Mouse (Mus musculus) layer of hippocampus, adult 8-10 months (tissue): ENCODE data around the gene BC049352. TPM values are rescaled to one million over a fixed set of nuclear protein-coding genes. Genes with fewer than 3 reads are reported as not detected.
A peak's percentile ranks its signal among the peaks of the same experiment; 100 is the strongest.

Source experiments
- DNase-seq, 2 experiments: peaks; one replicate each; pipeline ENCODE4 v3.0.0; 2022; ENCODE audit warnings: low spot score in 2 of 2
- total RNA-seq, 4 experiments: library from RNA; stranded (reverse); gene quantifications; 2 replicates each; pipeline ENCODE4 v1.2.4; 2022

BC049352 gene
- total RNA-seq, 4 experiments from 2014 or later: 0.43 to 1.0 (median 0.59) TPM

DNA sequence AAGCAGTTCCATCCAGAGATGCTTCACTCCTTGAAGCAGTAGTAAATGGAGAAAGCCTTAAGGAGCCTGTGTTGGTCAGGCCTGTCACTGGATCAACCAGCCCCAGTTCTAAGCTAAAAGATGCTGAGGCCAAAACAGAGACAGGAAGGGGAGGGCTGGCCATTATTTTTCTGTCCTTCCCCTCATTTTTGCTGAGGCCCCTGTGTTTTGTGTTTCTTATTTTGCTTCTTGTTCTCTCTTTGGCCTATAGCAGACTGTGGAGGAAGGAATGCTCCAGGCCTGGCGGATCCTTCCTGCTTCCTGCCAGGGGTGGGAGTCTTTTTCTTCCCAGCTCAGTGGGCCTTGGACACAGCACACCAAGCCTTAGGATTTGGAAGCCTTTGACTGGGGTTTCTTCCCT is 63.6 kb downstream of the BC049352 start:
- DNase-seq: no peak

- no peak for DNase-seq
Measured at GRCm38 (mm10) chr9:45246060-45246459, 64.3 kb downstream of the BC049352 start.

GRCm38 (mm10) chr9:45247536-45247935 is 65.7 kb downstream of the BC049352 start:
- DNase-seq: no peak

GRCm38 (mm10) chr9:45250306-45250705 is 68.5 kb downstream of the BC049352 start:
- no peak for DNase-seq

- DNase-seq: no peak
Measured at GRCm38 (mm10) chr9:45251281-45251680, 69.5 kb downstream of the BC049352 start.

DNA sequence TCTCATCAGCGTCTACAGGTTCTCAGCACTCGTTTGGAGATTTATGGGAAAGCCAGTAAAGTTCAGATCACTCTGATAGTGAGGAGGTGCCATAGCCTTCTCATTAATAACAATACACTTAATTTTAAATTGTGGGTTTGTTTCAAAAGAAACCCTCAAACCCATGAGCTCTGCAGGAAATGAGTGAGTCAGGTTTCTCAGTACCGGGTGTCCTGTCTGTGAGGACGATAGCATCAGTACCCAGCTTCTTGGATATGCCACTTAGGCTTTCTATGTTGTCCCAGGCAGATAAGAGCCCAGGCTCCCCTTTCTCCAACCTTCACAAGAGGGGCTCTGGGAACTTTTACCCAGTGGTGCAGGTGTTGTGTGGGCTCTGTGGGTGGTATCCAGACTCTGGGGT is 70.2 kb downstream of the BC049352 start:
- no peak for DNase-seq

DNA sequence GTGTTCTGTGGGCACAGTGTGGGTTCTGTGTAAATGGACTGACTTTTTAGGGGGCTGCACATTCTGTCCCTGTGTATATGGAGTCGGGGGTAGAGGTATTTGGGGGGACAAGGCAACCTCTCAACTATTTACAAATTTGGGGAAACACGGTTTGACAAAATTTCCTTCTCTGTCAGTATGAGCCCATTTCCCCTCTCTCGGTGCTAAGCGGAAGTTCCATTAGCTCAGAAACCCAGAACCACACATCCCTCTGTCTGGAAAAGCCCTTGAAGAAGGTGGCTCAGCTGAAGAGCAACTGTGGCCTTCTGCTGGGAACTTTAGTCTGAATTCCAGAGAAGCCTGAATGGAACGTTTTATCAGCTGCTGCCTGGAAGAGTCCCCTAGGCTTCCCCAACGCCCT is 70.6 kb downstream of the BC049352 start:
- no peak for DNase-seq

DNA sequence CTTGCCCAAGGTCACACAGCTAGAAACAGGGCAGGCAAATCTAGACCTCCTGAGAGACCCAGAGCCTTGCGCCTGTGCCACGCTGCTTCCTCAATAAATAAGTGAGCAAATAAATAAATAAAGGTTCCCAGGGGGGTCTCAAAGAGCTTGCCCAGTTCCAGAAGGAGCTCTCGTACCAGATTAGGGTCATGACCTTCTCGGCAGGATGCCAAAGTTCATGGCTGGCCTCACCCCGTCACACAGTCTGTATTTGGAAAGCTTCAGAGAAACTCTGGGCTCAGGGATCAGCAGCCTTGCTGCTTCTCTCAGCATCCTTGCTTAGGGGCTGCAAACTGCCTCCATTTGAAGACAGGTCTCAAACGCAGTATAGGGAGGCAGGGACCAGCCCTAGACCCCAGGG is 72.2 kb downstream of the BC049352 start:
- DNase-seq: no peak

DNA sequence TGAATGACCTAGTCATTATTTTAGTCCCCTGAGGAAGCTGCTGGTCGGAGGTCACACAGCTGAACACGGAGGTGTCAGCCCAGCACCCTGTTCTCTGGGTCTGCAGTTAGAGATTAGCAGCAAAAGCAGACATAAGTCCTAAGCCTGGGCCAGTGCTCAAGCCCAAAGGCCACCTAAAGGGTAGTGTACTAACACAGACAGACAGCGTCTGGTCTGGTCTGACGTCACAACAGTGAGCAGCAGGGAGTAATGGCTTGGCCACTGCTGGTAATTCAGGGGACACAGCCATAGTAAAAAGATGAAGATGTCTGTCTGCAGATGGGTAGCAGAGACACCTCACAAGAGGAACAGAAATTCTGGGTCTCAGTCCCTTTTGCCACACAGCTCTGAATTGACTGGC is 72.8 kb downstream of the BC049352 start:
- no peak for DNase-seq

GRCm38 (mm10) chr9:45255431-45255830 is 73.6 kb downstream of the BC049352 start:
- DNase-seq: no peak

- DNase-seq: no peak
Measured at GRCm38 (mm10) chr9:45255967-45256366, 74.2 kb downstream of the BC049352 start.

DNA sequence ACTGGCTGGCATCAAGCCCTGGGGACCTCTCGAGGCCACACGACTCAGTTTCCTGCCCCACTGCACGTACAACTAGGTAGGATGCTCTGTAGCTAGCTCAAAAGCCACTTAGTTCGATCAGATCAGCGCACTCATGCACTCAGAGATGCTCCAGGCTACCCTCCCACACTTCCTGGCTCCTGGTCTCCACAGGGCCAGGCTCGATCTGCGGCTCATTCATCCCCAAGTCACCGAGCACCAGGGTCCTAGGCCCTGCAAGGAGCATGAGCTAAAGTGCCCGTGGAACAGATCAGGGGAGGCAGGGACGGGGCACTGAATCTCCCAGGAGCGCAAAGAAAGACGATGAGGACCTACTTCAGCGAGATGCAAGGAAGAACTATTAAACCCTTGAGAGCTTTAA is 77.3 kb downstream of the BC049352 start:
- no peak for DNase-seq

DNA sequence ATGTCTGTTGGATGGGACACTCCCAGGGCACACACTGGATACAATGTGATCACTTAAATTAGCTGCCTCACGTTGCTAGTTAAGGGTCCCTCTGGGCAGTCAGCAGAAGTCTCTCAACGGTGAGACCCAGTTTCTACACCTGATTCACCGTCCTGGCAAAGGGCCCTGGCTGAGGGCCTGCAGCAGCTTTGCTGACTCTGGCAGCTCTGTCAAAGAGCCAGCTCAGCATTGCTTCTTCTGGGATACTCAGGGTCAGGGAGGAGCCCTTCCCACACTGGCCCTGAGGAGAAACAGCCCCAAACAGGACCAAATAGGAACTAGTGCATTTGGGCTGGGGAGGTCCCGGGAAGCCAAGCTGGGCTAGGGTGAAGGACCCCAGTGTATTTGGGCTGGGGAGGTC is 79.7 kb downstream of the BC049352 start:
- DNase-seq: no peak

- DNase-seq: no peak
Measured at GRCm38 (mm10) chr9:45261872-45262271, 80.1 kb downstream of the BC049352 start.

GRCm38 (mm10) chr9:45267099-45267498 is 85.3 kb downstream of the BC049352 start:
- no peak for DNase-seq

DNA sequence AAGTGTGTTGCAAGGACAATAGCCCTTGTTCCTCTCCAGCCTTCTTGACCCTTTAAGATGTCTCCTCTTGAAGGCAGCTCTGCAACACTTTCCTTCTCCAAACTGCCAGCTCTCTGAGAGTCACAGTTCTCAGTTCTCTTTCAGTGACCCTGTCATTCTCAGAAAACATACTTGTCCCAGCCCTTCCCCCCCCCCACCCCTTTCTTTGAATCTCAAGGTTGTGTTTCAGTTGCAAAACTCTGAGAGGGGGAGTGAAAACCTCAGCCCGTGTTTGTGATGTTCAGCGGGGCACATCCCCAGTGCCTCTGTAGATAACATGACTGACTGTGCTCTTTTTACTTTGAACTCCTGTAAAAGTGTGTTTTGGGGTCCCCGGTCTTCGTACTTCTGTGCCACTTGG is 86.3 kb downstream of the BC049352 start:
- DNase-seq: no peak

GRCm38 (mm10) chr9:45268597-45269325 is 87.0 kb downstream of the BC049352 start, which contains the start of gene Il10ra:
Gene Il10ra (minus strand): TSS chr9:45269149.
- DNase-seq: peak in 1 of 2 experiments; percentile 14

- no peak for DNase-seq
Measured at GRCm38 (mm10) chr9:45272213-45272612, 90.4 kb downstream of the BC049352 start.

DNA sequence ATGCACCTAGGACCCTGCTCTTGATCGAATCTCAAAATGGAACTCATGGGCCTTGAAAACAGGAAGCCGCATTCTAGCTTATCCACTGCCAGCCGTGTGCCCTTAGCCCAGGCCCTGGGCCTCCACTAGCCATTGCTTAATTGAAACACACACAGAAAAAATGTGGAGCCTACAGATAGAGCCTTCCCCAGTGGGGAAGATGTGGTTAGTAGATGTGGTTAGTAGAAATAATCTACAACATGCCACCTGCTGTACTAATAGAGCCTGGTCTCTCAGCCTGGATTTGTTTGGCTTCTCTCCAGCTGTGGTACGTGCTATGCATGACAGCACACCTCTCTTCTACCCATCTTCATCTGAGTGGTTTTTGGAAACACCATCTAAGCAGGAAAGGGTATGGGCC is 92.4 kb downstream of the BC049352 start:
- no peak for DNase-seq

- DNase-seq: no peak
Measured at GRCm38 (mm10) chr9:45274635-45275034, 92.8 kb downstream of the BC049352 start.

- DNase-seq: no peak
Measured at GRCm38 (mm10) chr9:45280059-45280458, 98.3 kb downstream of the BC049352 start.

- no peak for DNase-seq
Measured at GRCm38 (mm10) chr9:45280891-45281290, 99.1 kb downstream of the BC049352 start.

- no peak for DNase-seq
Measured at GRCm38 (mm10) chr9:45282466-45282865, 100.7 kb downstream of the BC049352 start.
